Mouse (Mus musculus) T-helper 2 cell (primary cell): ENCODE measurements around the gene Batf2.

ENCODE experiments used
- in situ Hi-C: fragments of 300-600 bp; cut with MboI, MseI; formaldehyde crosslinking; loops from one replicate; pipeline ENCODE4 v1.15.1; 2025; ENCODE audit warnings: high pct_unique_total_duplicates

The Batf2 gene

DNA sequence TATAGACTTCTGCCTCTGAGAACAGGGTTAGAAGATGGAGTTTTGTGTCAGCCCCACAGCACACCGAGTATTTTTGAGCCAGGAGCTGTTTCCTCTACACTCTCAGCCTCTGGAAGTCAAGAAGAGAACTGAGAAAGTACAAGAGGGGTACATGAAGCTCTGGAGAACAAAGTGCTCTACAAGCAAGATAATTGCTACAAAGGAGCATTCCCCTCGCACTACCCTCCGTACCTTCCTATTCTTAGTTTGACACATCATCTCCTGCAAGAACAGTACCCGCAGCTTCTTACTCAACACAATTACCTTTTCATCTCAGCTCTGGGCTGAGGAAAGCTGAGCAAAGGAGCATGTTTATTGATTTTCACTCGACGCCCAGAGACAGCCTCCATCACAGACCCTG, 77.8 kb downstream of the Batf2 start:
- in situ Hi-C loops: no loop called here
